Mouse (Mus musculus): ENCODE measurements around the gene Tmed3. TPM values are rescaled to one million over a fixed set of nuclear protein-coding genes. Genes with fewer than 3 reads are reported as not detected.

The Tmed3 gene
- 6.8 TPM for polyA plus RNA-seq (2014; fragmentation: Illumina TruSeq; extraction: RNeasy Lipid Tissue Mini Kit (QIAGEN cat#74804); ENCODE audit: low replicate concordance)

GRCm38 (mm10) chr9:89704265-89705196 lies at the start of gene Tmed3:
Gene Tmed3, minus strand, starts transcription at chr9:89705068.

GRCm38 (mm10) chr9:89738295-89738694 lies 33.4 kb upstream of the Tmed3 start, which contains the start of gene Ankrd34c:
Gene Ankrd34c, minus strand, starts transcription at chr9:89738475.

Other genes with a start within 250 kb of the Tmed3 start
- 0.19 TPM for gene Minar1, start 81.9 kb downstream of the Tmed3 start, polyA plus RNA-seq (2014; fragmentation: Illumina TruSeq; extraction: RNeasy Lipid Tissue Mini Kit (QIAGEN cat#74804); ENCODE audit: low replicate concordance)
- not detected for gene Ankrd34c, start 33.4 kb upstream of the Tmed3 start, polyA plus RNA-seq (2014; fragmentation: Illumina TruSeq; extraction: RNeasy Lipid Tissue Mini Kit (QIAGEN cat#74804); ENCODE audit: low replicate concordance)
- gene Rasgrf1, start 204.8 kb upstream of the Tmed3 start, polyA plus RNA-seq (2014; fragmentation: Illumina TruSeq; extraction: RNeasy Lipid Tissue Mini Kit (QIAGEN cat#74804); ENCODE audit: low replicate concordance): 0.11 TPM